Mouse (Mus musculus): ENCODE data around the gene Znhit1.

DNA sequence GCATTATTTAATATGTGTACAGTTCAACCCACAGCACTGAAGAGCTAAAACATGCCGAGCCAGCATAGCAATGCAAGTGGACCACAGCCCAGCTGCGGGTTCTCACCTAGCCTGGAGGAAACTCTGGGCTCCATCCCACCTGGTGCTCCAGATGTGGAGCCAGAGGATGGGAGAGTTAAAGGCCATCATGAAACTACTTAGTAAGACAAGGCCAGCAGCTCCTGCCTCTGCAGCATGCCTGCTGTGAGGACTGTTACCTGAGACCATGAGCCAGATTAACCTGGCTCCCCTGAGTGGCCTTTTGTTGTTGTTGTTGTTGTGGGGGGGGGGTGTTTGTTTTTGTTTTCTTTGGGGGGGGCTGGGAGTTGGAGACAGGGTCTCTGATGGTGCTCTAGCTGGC, 44.4 kb downstream of the Znhit1 start:
- TF ChIP-seq EP300 (optimal IDR thresholded peaks at IDR 0.05) (no peak), CTCF (IDR thresholded peaks at IDR 0.05; ENCODE audit: low read depth) (no peak)
